Mouse (Mus musculus) gastrocnemius, adult 2 months (tissue): ENCODE measurements at regions not wholly inside any gene's neighbourhood (a gene's known extent, or its start where the extent isn't known, plus 50 kb on each side); places are given as distances from the start of the nearest gene placed in this dataset.
"Not testable (repeated sequence)": the region's sequence is repeated elsewhere in the genome, so short reads cannot be mapped to it uniquely, and the experiment has no call there.

ENCODE experiments used
- DNase-seq: peaks from one replicate; pipeline ENCODE4 v3.0.0; 2022
- H3K27ac ChIP-seq: fragments of 200-600 bp; 2 replicates; pipeline ENCODE4 v1.8.1; 2022; ENCODE audit warnings: mild to moderate bottlenecking
- H3K4me3 ChIP-seq: fragments of 200-600 bp; 2 replicates; pipeline ENCODE4 v1.8.1; 2022; ENCODE audit warnings: mild to moderate bottlenecking, moderate library complexity
- CTCF ChIP-seq: fragments of 200-600 bp; IDR thresholded peaks from 2 replicates; pipeline ENCODE4 v1.8.1; 2022; ENCODE audit warnings: antibody characterized with exemption, mild to moderate bottlenecking, moderate library complexity
- intact Hi-C: fragments of 180-260 bp; cut with DNase I; formaldehyde crosslinking; loops from one replicate; pipeline ENCODE4 v1.15.1; 2025

DNA sequence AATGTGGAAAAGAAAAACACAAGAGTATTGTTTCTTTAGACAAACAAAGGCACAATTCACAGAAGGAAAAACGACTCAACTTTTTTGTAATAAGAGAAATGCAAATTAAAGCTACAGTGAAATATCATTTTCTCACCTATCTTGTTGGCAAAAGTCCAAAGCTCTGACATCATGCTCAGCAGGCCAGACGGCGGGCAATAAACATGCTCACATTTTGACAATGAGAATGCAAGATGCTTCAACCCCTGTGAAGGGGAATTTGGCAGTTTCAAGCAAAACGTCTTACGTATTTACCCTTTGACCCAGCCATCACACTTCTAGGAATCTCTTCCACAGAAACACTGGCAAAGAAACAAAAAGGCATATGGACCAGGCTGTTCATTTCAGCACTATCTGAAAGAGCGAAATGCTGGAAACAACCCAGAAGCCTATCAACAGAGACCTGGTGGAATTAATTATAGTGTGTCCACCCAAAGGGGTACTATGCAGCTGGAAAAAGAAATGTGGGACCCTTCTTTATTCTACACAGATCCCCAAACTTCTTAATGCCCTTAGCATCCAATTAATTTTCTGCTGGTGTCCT, 203.4 kb upstream of the 2610301B20Rik start:
- Histone ChIP-seq H3K4me3 (no peak overlapping the region), H3K27ac (no peak overlapping the region)
- no peak for DNase-seq
- intact Hi-C loops: no loop called here
- no peak for TF ChIP-seq CTCF

DNA sequence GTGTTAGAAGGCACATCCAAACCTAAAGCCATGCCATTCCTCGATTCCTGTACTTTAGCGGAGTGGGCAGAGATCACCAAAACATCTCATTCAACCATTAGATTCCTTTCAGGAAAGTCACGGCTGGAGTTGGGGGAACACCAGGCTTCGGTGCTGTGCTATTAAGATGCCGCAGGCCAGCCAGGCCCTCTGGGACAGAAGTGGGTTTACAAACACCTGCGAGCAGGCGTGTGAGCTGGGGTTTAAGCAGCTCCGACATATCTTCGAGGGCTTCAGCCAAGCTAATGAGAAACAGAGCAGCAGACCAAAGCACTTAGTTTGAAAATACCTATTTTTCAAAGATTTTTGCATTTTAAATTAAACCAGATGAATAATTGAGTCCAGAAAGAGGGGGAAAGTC, 183.2 kb upstream of the 2610301B20Rik start:
- no peak for DNase-seq
- Histone ChIP-seq H3K27ac (no peak overlapping the region), H3K4me3 (no peak overlapping the region)
- intact Hi-C loops: no loop called here
- no peak for TF ChIP-seq CTCF

DNA sequence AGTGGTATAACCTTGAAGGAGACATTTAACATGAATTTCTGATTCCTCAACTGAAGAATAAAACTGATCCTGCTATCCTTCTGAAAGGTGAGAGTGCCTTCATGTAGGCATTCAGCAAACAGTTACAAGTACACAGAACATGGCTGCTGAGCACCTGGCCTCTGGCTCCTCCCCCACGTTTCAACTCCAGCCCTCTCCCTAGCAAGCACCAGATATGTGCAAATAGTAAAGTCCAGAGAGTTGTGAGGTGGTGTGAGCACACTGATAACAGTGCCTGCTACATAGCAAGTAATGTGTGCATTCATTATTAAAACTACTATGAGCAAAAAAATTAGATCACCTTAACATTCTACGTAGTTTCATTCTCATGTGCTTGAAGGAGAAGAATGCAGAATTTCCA, 181.4 kb upstream of the 2610301B20Rik start:
- TF ChIP-seq CTCF: no peak
- H3K4me3 ChIP-seq: no peak overlapping the region
- DNase-seq: no peak
- intact Hi-C loops: no loop called here
- no peak overlapping the region for H3K27ac ChIP-seq

DNA sequence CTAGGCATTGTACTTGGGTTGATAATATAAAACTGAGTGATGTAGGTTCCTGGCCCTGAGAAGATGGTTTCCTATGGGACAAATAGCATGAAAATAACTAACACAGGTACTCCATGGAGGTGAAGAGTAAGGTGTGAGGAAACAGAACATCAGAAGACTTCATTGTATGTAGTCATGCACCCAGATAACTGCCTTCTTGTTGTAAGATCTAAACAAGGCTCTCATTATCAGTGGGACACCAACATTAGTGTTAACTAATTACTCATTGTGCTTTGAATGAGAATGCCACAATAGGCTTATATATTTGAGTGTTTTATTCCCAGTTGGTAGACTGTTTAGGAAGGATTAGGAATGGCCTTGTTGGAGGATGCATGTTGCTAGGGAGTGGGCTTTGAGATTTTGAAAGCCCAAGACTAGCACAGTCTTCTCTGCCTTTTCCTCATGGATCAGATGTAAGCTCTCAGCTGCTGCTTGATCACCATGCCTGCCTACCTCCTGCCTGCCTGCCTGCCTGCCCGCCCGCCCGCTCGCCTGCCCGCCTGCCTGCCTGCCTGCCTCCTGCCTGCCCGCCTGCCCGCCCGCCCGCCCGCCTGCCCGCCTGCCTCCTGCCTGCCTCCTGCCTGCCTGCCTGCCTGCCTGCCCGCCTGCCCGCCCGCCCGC, 180.7 kb upstream of the 2610301B20Rik start:
- Histone ChIP-seq H3K27ac (no peak overlapping the region), H3K4me3 (no peak overlapping the region)
- no peak for TF ChIP-seq CTCF
- intact Hi-C loops: no loop called here
- DNase-seq: no peak

DNA sequence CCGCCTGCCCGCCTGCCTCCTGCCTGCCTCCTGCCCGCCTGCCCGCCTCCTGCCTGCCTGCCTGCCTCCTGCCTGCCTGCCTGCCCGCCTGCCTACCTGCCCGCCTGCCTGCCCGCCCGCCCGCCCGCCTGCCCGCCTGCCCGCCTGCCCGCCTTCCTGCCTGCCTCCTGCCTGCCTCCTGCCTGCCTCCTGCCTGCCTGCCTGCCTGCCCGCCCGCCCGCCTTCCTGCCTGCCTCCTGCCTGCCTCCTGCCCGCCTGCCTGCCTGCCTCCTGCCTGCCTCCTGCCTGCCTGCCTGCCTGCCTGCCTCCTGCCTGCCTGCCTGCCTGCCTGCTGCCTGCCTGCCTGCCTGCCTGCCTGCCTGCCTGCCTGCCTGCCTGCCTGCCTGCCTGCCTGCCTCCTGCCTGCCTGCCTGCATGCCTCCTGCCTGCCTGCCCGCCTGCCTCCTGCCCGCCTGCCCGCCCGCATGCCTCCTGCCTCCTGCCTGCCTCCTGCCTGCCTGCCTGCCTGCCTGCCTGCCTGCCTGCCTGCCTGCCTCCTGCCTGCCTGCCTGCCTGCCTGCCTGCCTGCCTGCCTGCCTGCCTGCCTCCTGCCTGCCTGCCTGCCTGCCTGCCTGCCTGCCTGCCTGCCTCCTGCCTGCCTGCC, 180.1 kb upstream of the 2610301B20Rik start:
- DNase-seq, H3K27ac ChIP-seq, intact Hi-C loops, H3K4me3 ChIP-seq: not testable (repeated sequence)

DNA sequence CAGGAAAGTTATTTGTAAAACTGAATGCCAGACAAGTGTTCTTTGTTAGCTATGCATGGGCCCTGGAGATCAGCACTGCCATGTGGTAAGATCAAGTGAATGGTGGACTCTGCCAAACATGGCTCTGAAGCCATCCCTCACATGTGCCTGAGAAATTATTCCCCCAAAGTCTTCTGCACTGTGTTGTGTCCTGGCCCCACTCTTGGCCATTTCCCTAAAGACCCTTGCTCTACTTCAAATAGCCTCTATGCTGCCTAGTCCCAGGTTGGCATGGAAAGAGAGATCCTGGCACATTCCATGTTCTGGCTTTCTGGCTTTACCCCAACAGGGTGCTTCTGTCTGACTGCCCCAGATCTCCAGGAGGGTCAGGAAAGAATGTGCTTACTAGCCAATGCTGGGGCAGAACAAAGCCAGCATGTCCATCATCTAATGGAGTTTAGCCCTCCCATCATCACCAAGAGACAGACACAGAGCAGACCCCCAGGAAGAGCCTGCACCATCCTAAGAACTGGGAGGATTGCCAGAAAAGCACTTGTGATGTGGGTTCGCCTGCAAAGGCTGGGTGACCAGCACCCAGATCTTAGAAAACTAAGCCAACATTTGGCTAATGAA, 177.0 kb upstream of the 2610301B20Rik start:
- no peak for DNase-seq
- Histone ChIP-seq H3K4me3 (no peak overlapping the region), H3K27ac (no peak overlapping the region)
- intact Hi-C loops: no loop called here
- TF ChIP-seq CTCF: no peak

DNA sequence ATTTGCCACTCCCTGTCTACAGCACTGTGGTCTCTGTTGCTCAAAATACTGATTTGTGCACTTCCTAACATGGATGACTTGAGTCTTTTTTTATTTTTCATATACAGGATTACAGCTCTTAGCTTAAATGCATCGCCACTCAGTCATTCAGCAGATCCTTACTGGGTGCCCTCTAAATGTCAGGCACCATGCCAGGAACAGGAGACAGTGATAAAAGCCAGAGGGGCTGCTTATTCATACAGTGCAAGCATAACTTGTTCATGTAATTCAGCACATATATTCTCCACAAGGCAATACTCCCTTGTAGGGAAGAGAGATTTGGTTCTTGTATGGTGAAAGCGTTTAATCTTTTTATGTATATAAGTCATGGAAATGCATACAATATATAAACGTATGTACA, 175.7 kb upstream of the 2610301B20Rik start:
- intact Hi-C loops: no loop called here
- no peak for DNase-seq
- Histone ChIP-seq H3K27ac (no peak overlapping the region), H3K4me3 (no peak overlapping the region)
- TF ChIP-seq CTCF: no peak

DNA sequence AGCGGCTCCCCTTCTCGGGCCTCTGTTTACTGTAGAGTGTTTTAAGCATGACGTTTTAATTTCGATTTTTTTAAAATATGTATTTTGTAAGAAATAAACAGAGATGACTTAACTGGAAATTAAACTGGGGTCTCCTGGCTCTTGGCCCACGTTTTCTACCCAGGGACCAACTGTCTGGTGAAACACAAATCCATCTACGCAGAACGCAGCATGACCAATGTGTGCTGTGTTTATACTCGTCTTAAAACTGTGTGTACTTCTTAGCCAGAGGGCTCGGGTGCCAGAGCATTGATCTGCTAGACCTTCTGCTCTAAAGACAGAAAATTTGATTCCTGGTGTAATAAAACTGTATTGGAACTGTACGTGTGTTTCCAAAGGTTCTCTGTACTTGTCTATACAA, 172.8 kb upstream of the 2610301B20Rik start:
- no peak for DNase-seq
- intact Hi-C loops: no loop called here
- no peak for TF ChIP-seq CTCF
- no peak overlapping the region for H3K27ac ChIP-seq
- no peak overlapping the region for H3K4me3 ChIP-seq

DNA sequence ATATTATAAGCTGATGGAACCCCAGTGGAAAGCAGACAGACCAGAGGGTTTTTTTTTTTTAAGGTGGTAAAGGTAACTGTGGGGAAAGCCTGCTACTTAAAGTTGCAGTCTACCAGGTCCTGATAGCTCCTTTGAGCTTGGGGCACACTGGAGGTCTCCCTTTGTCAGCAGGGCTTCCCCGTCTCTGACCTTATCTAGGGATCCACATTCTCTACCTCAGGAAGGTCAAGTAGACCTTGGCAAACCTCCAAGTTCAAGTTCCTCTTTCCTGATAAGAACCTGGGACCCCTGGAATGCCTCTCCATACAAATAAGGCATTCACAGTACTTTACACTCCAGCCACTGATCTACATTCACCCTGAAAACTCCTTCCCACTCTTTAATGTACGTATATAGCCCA, 171.1 kb upstream of the 2610301B20Rik start:
- TF ChIP-seq CTCF: no peak
- DNase-seq: no peak
- intact Hi-C loops: no loop called here
- H3K4me3 ChIP-seq: no peak overlapping the region
- no peak overlapping the region for H3K27ac ChIP-seq

DNA sequence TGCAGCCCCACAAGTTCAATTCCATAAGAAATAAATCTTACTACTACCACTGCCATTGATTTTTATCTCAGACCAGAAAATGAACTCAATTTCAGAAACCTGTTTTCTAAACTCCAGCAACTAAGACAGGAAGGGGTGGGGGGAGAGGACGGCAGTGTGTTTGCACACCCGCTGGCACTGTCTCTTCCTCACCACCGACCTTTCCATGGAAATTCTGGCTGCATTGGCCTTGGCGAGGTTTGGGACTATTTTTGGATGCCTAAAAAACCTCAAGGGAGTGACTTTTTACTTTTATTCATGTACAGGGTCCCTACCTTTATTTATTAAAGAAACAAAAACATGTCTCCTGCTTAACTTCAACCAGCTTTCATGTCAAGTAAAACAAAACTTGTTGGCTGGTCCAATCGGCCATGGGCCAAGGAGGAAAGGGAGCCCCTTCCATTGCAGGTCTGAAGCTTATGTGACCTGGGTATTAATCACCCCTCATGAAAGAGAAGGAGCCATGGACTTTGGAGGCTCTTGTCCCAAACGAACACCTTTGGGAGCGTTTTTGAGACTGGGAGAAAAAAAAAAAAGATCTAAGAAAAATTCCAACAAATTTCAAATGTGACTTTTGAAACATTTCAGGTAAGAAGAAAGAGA, 167.2 kb upstream of the 2610301B20Rik start:
- DNase-seq: no peak
- intact Hi-C loops: no loop called here
- TF ChIP-seq CTCF: no peak
- Histone ChIP-seq H3K27ac (no peak overlapping the region), H3K4me3 (no peak overlapping the region)

DNA sequence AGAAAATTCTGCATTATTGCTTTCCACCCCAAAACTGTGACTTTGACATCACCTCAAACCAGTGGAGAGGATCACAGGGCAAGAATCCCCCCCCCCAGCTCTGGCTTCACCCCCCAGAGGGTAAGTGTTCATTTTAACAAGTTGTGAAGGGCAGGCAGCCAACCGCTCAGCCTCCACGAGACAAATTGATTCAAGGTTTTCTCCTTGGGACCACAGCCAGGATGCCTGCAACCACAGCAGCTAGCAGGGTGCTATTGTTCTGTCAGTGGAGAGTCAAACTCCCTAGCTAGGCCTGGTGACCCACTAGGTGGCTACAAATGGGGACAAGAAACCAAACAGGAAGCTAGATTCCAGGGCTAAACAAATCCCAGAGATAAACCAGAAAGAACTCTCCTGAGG, 166.6 kb upstream of the 2610301B20Rik start:
- Histone ChIP-seq H3K27ac (no peak overlapping the region), H3K4me3 (no peak overlapping the region)
- peak; percentile 20 for DNase-seq
- no peak for TF ChIP-seq CTCF
- intact Hi-C loops: no loop called here

DNA sequence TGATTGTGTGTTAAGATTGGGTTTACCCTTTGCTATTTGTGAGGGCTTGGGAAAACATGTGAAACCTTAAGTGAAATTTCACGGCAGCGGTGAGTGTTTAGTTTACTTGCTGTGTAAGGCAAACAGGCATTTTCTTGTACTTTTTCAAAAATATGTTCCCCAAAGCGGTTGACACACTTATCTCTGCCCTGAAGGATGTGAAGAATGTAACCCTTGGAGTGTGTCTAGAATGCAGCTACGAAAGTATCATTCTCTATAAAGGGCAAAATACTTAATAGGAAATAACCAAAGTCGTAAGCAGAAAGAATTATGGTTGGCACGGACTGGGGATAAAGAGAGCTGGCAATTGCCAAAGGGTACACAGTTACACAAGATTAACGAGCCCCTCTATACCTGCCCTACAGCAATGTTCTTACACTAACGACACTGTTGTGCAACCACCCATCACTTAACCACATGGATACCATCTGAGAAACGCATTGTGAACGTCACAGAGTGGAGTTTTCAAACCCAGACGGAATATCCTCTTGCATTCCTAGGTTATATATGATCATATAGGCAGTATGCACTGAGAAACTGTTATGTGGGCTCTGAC, 162.3 kb upstream of the 2610301B20Rik start:
- no peak for DNase-seq
- H3K27ac ChIP-seq: no peak overlapping the region
- TF ChIP-seq CTCF: no peak
- intact Hi-C loops: no loop called here
- H3K4me3 ChIP-seq: no peak overlapping the region

DNA sequence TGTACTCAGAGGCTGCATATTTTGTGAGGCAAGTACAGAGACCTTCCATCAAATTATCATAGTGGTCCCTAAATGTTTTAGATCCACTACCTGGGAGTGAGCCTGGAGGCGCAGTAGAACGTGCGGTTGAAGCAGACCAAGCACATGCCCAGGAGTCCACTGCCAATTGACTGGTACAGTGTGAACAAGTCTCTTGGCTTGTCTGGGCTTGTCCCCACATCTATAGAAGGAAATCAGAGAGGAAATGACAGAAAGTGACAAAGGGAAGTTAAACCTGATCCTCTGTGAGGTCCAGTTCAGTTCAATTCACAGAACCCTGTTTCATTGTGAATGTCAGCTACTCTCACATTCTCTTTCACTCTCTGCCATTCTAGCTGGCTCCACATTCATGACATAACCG, 151.0 kb upstream of the 2610301B20Rik start:
- no peak for DNase-seq
- H3K4me3 ChIP-seq: no peak overlapping the region
- intact Hi-C loops: no loop called here
- no peak overlapping the region for H3K27ac ChIP-seq
- no peak for TF ChIP-seq CTCF
